Mouse (Mus musculus) hindbrain, embryonic 11.5 days (tissue): ENCODE data around the gene Morc3. TPM values are rescaled to one million over a fixed set of nuclear protein-coding genes. Genes with fewer than 3 reads are reported as not detected.

ENCODE experiments used
- ATAC-seq: fragments of 200-750 bp; cut with Nextera tagmentation; 2 replicates; pipeline ENCODE4 v1.8.0; 2017; ENCODE audit warnings: mild to moderate bottlenecking, moderate TSS enrichment, moderate library complexity; ENCODE audit not compliant: low FRiP score
- DNase-seq: peaks from one replicate; pipeline ENCODE4 v3.0.0-alpha.2; 2015; ENCODE audit warnings: low spot score
- H3K27ac ChIP-seq: fragments of 300-500 bp; sonication (generic); 2 replicates; pipeline ENCODE4 v1.5.1; 2014; ENCODE audit warnings: mild to moderate bottlenecking, low read depth, low read length
- H3K27me3 ChIP-seq: fragments of 300-500 bp; sonication (generic); 2 replicates; pipeline ENCODE4 v1.6.1; 2014; ENCODE audit warnings: mild to moderate bottlenecking, low read length, moderate library complexity, mixed read lengths; ENCODE audit not compliant: control insufficient read depth, insufficient read depth
- H3K36me3 ChIP-seq: fragments of 300-500 bp; sonication (generic); 2 replicates; pipeline ENCODE4 v1.6.1; 2014; ENCODE audit warnings: mild to moderate bottlenecking, low read length, moderate library complexity, mixed read lengths; ENCODE audit not compliant: control insufficient read depth, insufficient read depth
- H3K4me1 ChIP-seq: fragments of 300-500 bp; sonication (generic); replicated peaks from 2 replicates; pipeline ENCODE4 v1.6.1; 2014; ENCODE audit warnings: low read length, mixed read lengths; ENCODE audit not compliant: control insufficient read depth, insufficient read depth
- H3K4me2 ChIP-seq: fragments of 300-500 bp; sonication (generic); replicated peaks from 2 replicates; pipeline ENCODE4 v1.6.1; 2014; ENCODE audit warnings: mild to moderate bottlenecking, low read depth, low read length
- H3K4me3 ChIP-seq: fragments of 300-500 bp; sonication (generic); 2 replicates; pipeline ENCODE4 v1.5.1; 2014; ENCODE audit warnings: low read depth, low read length
- H3K9ac ChIP-seq: fragments of 300-500 bp; sonication (generic); 2 replicates; pipeline ENCODE4 v1.6.1; 2014; ENCODE audit warnings: low read depth, low read length
- H3K9me3 ChIP-seq: fragments of 300-500 bp; sonication (generic); 2 replicates; pipeline ENCODE4 v1.6.1; 2016; ENCODE audit warnings: low read length; ENCODE audit not compliant: control insufficient read depth
- WGBS: fragments of 180-500 bp; shearing (Covaris S2); extraction: QIAGEN DNeasy Blood & Tissue Kit; methylation state at CpG from one replicate; pipeline ENCODE4 v1.1.7; 2014; 5-methylcytosine and 5-hydroxymethylcytosine counted together
- polyA plus RNA-seq: library from polyadenylated mRNA; unstranded; fragments of >200 nt; fragmentation: Nextera tagmentation; extraction: Ambion mirVana; gene quantifications from 2 replicates; pipeline ENCODE4 v1.2.1, GENCODE M21; 2014

Gene Morc3
- polyA plus RNA-seq, 1 experiment from 2014 or later, result 37.9 TPM

- no peaks in the 10 kb centered on the region for H3K36me3 ChIP-seq
- H3K4me1 ChIP-seq, result no peaks in the 10 kb centered on the region
- H3K27me3 ChIP-seq, result no peaks in the 10 kb centered on the region
- no peak overlapping the region for H3K4me3 ChIP-seq
- no peak overlapping the region for H3K4me2 ChIP-seq
- H3K9me3 ChIP-seq, result no peaks in the 10 kb centered on the region
- ATAC-seq (no peak), DNase-seq (no peak)
- H3K27ac ChIP-seq, result no peak overlapping the region
- no peak overlapping the region for H3K9ac ChIP-seq
- WGBS, result 95% methylated on average over 5 of the region's 5 CpGs
Observed at GRCm38 (mm10) chr16:93795391-93795790, 36.5 kb upstream of the Morc3 start.

- Histone ChIP-seq H3K27ac (no peak overlapping the region), H3K4me3 (no peak overlapping the region), H3K9ac (no peak overlapping the region), H3K27me3 (no peaks in the 10 kb centered on the region), H3K9me3 (no peaks in the 10 kb centered on the region), H3K4me1 (no peaks in the 10 kb centered on the region), H3K36me3 (no peaks in the 10 kb centered on the region), H3K4me2 (no peak overlapping the region)
- no peak for DNase-seq
- ATAC-seq, result no peak
- 85% methylated on average over 12 of the region's 12 CpGs for WGBS
Observed at GRCm38 (mm10) chr16:93797021-93797840, 34.7 kb upstream of the Morc3 start.

GRCm38 (mm10) chr16:93797841-93798492 lies 34.0 kb upstream of the Morc3 start:
- no peak overlapping the region for H3K4me2 ChIP-seq
- H3K9me3 ChIP-seq, result no peaks in the 10 kb centered on the region
- H3K9ac ChIP-seq, result no peak overlapping the region
- DNase-seq, result no peak
- no peaks in the 10 kb centered on the region for H3K36me3 ChIP-seq
- WGBS, result 89% methylated on average over 11 of the region's 11 CpGs
- ATAC-seq, result no peak
- no peaks in the 10 kb centered on the region for H3K4me1 ChIP-seq
- H3K4me3 ChIP-seq, result no peak overlapping the region
- no peaks in the 10 kb centered on the region for H3K27me3 ChIP-seq
- H3K27ac ChIP-seq, result no peak overlapping the region

GRCm38 (mm10) chr16:93798623-93799022 lies 33.3 kb upstream of the Morc3 start:
- no peak overlapping the region for H3K27ac ChIP-seq
- H3K9ac ChIP-seq, result no peak overlapping the region
- H3K4me2 ChIP-seq, result no peak overlapping the region
- no peak overlapping the region for H3K4me3 ChIP-seq
- no peaks in the 10 kb centered on the region for H3K9me3 ChIP-seq
- DNase-seq (no peak), ATAC-seq (no peak)
- 70% methylated on average over 5 of the region's 5 CpGs for WGBS
- H3K4me1 ChIP-seq, result no peaks in the 10 kb centered on the region
- no peaks in the 10 kb centered on the region for H3K36me3 ChIP-seq
- H3K27me3 ChIP-seq, result no peaks in the 10 kb centered on the region

- no peak overlapping the region for H3K4me2 ChIP-seq
- no peaks in the 10 kb centered on the region for H3K4me1 ChIP-seq
- no peak overlapping the region for H3K27ac ChIP-seq
- ATAC-seq (no peak), DNase-seq (no peak)
- no peaks in the 10 kb centered on the region for H3K36me3 ChIP-seq
- no peaks in the 10 kb centered on the region for H3K27me3 ChIP-seq
- H3K9ac ChIP-seq, result no peak overlapping the region
- WGBS, result 92% methylated on average over 3 of the region's 3 CpGs
- H3K4me3 ChIP-seq, result no peak overlapping the region
- H3K9me3 ChIP-seq, result no peaks in the 10 kb centered on the region
Observed at GRCm38 (mm10) chr16:93799071-93799470, 32.9 kb upstream of the Morc3 start.

GRCm38 (mm10) chr16:93799936-93800335 lies 32.0 kb upstream of the Morc3 start:
- Histone ChIP-seq H3K27ac (no peak overlapping the region), H3K27me3 (no peaks in the 10 kb centered on the region), H3K4me1 (no peaks in the 10 kb centered on the region), H3K4me3 (no peak overlapping the region), H3K36me3 (no peaks in the 10 kb centered on the region), H3K9me3 (no peaks in the 10 kb centered on the region), H3K4me2 (no peak overlapping the region), H3K9ac (no peak overlapping the region)
- ATAC-seq (no peak), DNase-seq (no peak)
- 95% methylated on average over 16 of the region's 16 CpGs for WGBS

GRCm38 (mm10) chr16:93807167-93807566 lies 24.8 kb upstream of the Morc3 start:
- Histone ChIP-seq H3K27ac (no peak overlapping the region), H3K27me3 (no peaks in the 10 kb centered on the region), H3K4me1 (no peaks in the 10 kb centered on the region), H3K9ac (no peak overlapping the region), H3K4me2 (no peak overlapping the region), H3K9me3 (no peaks in the 10 kb centered on the region), H3K4me3 (no peak overlapping the region), H3K36me3 (no peaks in the 10 kb centered on the region; the same call in 1 of the 2 replicates)
- ATAC-seq (no peak), DNase-seq (no peak)
- WGBS, result 88% methylated on average over 6 of the region's 6 CpGs

GRCm38 (mm10) chr16:93807961-93808554 lies 23.9 kb upstream of the Morc3 start:
- WGBS, result 50% methylated on average over 8 of the region's 8 CpGs
- Histone ChIP-seq H3K4me2 (no peak overlapping the region), H3K27me3 (no peaks in the 10 kb centered on the region), H3K4me3 (no peak overlapping the region), H3K4me1 (no peaks in the 10 kb centered on the region), H3K36me3 (peaks cover 3% of the 10 kb centered on the region; the same call in 1 of the 2 replicates), H3K27ac (no peak overlapping the region), H3K9me3 (no peaks in the 10 kb centered on the region), H3K9ac (no peak overlapping the region)
- no peak for ATAC-seq
- DNase-seq, result no peak
